Mouse (Mus musculus) right cerebral cortex, postnatal 36 days (tissue): Measurements from ENCODE around the gene Ube4b.
A peak's percentile ranks its signal among the peaks of the same experiment; 100 is the strongest.

Experiments used
- DNase-seq, 2 experiments: peaks; one replicate each; pipeline ENCODE4 v3.0.0; 2022; ENCODE audit warnings: low spot score in 2 of 2, mixed read lengths in 1 of 2

The Ube4b gene

DNA sequence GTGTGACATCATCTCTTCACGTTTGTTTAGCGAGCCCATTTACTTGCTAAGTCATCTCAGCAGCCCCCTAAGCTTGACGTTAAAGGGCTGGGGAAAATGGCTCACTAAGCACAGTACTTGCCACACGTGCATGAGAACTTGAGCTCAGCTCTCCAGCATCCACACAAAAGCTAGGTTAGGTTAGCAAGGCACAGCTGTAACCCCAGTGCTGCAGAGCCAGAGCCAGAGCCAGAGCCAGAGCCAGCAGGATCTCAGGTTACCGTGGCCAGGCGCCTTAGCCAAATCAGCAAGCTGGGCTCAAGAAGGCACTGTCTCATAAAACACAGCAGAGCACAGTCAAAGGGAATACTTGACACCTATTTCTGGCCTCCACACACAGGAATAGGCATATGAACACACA, 31.0 kb downstream of the Ube4b start:
- no peak for DNase-seq

- no peak for DNase-seq
Measured at GRCm38 (mm10) chr4:149394292-149394691, 32.3 kb downstream of the Ube4b start.

- DNase-seq, result no peak
Measured at GRCm38 (mm10) chr4:149393311-149393995, 33.1 kb downstream of the Ube4b start.

DNA sequence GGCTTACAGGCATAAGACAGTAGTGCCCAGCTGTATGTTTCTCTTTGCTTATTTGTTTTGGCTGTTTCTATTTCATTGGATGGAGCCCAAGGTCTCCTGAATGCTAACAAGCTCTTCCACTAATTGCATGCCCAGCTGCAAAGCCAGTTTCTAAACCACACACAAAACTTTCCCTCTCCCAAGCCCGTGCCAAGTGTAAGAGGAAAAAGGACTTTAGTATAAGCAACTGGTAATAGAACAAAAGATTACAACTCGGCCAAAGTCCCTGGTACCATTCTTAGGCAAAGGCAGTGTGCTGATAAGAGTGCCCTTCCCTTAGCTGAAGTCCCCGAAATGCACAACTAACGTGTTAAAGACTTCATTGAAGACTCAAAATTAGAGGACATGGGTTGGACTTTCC, 34.2 kb downstream of the Ube4b start:
- DNase-seq, result no peak

DNA sequence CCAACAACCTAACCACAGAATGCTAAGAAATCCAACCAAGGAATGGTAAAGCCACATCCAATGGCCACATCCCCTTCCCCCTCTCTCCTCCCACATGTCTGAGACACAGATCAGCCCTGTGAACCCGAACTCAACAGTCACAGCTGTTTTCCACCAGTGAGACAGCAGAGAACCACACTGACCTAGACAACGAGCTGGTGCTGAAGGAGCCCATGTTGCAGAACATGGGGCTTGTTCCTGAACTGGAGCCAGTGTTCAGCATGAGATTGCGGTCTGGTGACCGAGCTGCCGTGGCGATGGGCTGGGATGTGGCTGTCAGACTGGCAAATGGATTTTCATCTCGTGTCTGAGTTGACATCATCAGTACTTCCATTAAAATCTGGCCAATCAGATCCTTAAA, 45.5 kb downstream of the Ube4b start:
- no peak for DNase-seq

DNA sequence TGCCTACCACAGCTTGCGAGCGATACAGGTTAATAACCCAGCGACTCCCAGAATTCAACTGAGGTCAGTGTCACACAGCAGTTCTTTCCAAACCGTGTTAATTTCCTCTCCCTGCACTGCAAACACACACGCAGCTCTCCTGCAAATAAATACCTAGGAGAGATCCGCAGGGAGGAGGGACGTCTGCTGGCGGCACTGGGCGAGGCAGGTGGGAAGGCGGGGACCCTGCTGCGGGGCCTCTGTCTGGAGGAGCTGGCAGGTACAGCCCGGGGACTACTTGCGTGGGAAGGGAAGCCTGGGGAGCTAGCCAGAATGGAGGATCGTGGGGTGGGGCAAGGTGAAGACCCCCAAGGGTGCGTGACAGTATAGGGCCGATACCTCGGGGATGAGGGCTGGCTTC, 46.7 kb downstream of the Ube4b start:
- DNase-seq, result no peak

DNA sequence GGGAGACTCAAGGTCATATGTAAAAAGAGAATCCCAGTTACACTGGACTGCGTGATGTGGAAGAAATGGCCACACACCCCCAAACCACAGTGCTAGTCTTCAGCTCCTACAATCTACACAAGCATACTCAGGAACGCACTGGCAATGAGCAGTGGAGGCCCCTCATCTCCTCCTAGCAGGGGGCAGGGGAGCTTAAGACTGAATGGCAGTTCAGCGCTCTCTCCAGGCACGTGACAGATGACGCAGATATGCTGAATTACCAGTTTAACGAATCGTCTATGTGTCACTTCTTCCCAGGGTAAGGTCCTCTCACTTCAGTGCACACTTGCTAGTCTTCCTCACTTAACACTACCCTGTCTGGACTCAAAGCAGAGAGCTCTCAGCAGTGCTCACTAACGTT, 47.7 kb downstream of the Ube4b start:
- DNase-seq, result no peak

DNA sequence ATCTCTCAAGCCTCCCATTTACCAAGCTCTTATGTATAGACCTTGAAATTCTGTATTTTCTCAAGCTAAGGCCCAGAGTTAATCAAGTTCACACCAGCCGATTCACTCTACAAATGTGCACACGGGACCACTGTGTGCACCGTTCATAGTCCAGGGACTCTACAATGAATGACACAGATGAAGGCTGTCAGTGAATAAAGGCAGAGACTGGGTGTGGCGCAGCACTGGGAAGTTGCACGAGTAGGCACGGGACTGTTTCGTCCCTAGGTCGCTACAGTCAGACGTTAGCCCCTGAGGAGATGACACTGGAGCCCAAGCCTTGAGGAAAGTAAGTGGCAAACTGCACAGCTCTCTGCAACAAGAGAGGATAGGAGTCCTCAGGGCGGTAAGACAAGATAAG, 50.5 kb downstream of the Ube4b start:
- DNase-seq, result no peak

GRCm38 (mm10) chr4:149374662-149375061, 51.9 kb downstream of the Ube4b start:
- DNase-seq, result no peak

DNA sequence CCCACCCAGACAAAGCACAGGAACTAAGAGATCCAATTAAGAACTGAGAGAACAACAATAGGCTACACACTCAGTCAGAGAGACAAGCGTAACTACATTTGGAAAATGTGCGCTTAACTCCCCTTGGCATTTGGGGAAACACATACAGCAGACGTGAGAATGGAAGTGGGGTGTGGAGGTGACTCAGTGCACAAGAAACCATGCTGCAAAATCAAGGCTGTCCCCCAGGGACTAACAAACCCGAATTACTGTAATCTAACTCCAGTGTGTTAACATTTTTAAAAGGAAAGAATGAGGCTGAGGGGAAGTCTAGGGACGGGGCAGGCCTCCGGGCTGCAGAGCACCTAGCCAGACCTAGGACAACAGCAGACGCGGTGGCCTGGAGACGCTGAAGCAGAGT, 52.6 kb downstream of the Ube4b start:
- no peak for DNase-seq

GRCm38 (mm10) chr4:149373431-149373830, 53.1 kb downstream of the Ube4b start:
- peak; percentile 37 to 50 for DNase-seq

DNA sequence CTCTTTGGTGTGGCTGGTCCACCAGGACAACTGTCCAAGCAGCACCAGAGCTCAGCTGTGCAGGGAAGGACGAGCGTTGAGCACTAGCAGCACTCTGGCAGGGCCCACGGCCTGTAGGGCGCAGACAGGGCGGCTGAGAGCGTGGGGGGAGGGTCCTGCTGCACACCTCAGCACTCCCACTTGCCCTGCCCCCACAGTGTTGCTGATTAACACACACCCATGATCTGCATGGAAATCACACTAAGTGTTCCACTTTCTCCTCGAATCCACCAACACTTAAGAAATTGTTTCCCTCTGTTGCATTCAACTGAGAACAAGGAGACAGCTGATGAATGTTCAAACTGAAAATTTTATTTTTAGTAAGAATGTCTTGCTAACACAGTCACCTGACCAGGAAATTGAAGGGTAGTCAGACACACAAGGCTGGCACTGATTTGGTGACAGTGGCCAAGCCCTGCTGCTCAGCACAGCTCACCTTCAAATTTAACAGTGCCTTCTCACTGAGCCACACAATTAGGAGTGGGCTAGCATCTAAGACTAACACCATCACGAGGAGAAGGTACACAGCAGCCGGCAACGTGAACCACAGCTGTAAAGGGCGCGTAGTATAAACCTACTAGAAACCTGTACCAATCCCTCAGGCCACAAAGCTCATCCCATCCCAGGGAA, 60.7 kb downstream of the Ube4b start:
- peak; percentile 25 to 27 for DNase-seq

GRCm38 (mm10) chr4:149364896-149365295, 61.7 kb downstream of the Ube4b start:
- DNase-seq, result peak; percentile 29 to 44

GRCm38 (mm10) chr4:149361051-149361450, 65.5 kb downstream of the Ube4b start:
- no peak for DNase-seq

DNA sequence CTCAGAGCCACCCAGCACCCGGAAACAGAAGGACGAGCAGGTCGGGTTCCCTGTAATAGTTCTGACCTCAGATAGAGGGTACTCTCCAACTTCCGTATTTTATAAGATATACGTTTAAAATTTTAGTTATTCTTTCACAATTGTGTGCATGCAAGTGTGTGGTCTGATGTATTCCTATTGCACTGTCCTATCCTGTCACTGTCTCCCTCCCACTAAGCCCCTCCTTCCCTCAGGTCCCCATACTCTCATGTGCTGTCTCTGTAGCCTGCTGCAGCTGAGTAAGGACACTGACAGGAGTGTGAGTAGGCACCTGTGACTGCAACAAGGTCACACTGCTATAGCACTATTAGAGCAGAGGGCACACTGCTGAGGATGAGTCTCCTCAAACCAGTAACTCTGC, 65.9 kb downstream of the Ube4b start:
- no peak for DNase-seq

DNA sequence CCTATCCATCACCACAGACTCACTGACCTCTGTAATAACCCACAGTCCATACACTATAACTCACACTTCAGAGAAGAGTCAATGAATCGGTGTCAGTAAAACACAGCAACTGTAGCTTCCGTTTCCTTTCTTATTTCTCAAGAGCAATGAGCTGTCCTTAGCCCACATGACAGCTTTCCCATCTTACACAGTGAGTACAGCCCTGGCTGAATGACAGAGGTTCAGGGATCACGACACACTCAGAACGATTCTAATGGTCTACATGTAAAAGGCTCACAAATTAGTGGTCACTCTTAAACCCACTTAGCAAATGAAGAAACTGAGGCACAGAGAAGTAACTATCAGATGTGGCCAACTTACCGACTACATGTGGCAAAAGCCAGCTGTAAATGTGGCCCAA, 68.6 kb downstream of the Ube4b start:
- DNase-seq, result no peak

DNA sequence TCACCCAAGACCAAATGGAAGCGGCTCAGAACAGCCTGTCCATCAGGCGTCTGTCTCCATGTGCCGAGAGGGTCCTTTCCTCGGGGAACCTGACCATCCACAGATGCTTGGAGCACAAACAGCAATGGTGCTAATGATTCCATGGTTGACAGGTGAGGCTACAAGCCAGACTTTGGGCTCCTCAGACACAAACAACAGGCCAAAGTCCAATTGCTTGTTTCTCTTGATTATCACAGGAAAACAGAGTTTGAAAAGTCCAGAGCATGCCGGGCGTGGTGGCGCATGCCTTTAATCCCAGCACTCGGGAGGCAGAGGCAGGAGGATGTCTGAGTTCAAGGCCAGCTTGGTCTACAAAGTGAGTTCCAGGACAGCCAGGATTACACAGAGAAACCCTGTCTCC, 71.9 kb downstream of the Ube4b start:
- DNase-seq, result no peak

DNA sequence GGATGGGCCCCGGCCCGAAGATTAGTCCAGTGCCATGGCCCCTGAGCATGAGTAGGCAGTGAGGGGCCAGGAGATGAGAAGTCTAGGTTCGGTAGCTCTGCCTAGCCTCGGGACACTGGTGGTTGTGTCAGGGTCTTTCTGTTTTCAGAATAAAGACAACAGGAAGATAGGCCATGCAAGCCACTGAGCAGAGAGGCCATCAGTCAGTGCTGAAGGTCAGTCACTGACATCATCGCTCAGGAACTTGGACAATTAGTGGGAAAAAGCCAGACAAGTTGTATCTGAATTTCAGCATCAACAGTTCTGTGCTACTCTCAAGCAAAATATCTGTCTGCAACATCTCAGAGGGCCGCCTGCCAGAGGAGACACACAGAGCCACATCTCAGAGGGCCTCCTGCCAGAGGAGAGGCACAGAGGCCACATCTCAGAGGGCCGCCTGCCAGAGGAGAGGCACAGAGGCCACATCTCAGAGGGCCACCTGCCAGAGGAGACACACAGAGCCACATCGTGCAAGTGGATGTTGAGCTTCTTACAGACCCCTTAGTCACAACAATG, 74.9 kb downstream of the Ube4b start:
- no peak for DNase-seq

DNA sequence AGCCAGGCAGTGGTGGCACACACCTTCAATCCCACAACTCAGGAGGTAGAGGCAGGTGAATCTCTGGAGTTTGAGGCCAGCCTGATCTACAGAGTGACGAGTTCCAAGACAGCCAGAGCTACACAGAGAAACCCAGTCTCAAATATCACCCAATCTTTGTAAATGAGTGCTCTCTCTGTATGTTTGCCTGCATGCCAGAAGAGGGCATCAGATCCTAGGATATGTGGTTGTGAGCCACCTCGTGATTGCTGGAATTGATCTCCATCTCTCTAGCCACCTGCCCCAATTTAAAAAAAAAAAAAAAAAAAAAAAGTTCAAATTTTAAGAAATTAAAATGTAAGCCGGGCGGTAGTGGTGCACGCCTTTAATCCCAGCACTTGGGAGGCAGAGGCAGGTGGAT, 77.6 kb downstream of the Ube4b start:
- DNase-seq, result no peak

DNA sequence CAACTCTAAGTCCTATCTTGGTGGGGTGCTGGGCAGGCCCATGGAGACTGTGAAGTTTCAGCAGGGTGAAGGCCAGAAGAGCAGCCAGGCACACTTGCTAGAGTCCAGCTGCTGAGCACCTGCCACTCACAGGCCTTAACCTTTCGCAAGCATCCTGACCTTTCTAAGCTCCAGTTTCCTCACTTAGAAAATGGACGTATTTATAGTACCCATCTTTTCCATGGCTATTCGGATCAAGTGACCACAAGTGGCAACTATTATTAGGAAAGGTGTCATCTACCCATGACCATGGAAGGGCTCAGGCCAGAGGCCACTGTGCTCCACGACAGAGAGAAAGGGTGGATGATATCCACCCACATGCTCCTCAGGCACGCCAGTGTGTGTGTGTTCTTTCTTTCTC, 80.7 kb downstream of the Ube4b start:
- no peak for DNase-seq

DNA sequence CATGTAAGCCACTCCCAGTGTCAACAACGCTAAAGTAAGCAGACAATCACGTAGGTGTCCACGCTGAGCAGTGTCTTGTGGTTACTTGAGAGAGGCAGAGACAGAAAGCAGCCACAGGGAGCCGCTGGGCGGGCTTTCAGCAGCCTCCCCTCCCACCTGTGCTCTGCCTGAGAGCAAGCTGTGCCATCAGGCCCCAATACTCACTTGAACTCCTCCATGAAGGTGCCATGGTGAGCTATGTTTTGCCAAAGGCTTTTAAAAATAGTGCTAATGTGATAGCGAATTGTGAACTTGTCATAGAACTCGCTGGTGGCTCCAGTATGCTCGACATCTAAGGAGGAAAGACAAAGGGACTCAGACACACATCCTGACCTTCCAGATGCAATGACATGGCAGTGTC, 82.2 kb downstream of the Ube4b start:
- no peak for DNase-seq

DNA sequence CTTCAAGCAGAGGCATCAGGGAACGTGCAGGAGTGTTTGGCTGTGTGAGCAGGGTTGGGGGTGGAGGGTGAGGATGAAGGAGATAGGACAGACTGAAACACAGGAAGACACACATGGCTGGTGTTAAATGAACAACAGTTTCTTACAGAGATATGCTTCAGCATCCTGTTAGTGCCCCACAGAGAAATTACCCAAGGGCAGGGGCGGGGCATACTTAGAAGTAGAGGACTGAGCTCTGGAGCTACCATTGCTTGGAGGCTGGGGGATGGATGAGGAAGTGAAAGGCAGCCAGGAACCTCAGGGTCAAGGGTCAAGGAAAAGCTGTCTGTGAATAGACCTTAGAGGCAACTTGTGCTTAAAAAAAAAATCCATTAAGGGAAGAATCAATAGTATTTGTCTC, 85.9 kb downstream of the Ube4b start:
- DNase-seq, result no peak

GRCm38 (mm10) chr4:149339426-149340214, 86.9 kb downstream of the Ube4b start:
- DNase-seq, result no peak
